Mouse (Mus musculus) thymus, postnatal 4 days (tissue): Measurements from ENCODE around the gene Lrrc43.

Experiments
- DNase-seq: peaks from one replicate; pipeline ENCODE4 v3.0.0; 2021

Gene Lrrc43

DNA sequence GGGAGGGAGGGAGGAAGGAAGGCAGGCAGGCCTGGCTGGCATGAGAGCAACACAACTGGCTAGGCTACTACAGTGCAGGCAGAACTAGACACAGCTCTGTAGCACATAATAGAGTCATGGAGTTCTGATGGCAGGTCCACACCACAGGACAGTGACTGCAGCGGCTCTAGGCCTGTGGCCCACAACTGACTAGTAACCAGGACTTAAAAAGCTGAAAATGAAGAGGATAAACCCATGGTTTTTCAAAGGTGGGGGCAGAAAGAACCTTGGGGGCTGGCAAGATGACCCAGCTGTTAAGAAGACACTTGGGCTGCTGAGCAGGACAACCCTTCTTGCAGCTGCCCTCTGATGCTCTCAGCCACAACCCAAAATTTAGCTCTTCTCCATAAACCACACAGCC lies 32.5 kb downstream of the Lrrc43 start:
- DNase-seq = peak; percentile 2

DNA sequence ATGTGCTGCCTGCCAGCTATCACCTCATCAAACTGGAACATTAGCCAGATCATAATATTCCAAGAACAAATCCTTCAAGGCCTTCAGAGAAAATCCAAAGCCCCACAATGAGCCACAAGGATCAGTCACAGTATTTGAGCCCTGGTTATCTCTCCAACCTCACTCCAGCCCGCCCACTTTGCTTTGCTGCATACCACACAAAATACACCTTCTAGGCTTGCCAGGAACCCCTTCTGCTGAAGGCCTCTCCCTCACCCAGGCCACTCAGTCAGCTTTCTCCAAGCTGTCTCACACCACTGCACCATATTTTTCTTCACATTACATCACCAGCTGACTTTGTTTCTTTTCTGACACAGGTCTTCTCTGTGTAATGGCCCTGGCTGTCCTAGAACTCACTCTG lies 33.1 kb downstream of the Lrrc43 start:
- peak; percentile 3 for DNase-seq

DNA sequence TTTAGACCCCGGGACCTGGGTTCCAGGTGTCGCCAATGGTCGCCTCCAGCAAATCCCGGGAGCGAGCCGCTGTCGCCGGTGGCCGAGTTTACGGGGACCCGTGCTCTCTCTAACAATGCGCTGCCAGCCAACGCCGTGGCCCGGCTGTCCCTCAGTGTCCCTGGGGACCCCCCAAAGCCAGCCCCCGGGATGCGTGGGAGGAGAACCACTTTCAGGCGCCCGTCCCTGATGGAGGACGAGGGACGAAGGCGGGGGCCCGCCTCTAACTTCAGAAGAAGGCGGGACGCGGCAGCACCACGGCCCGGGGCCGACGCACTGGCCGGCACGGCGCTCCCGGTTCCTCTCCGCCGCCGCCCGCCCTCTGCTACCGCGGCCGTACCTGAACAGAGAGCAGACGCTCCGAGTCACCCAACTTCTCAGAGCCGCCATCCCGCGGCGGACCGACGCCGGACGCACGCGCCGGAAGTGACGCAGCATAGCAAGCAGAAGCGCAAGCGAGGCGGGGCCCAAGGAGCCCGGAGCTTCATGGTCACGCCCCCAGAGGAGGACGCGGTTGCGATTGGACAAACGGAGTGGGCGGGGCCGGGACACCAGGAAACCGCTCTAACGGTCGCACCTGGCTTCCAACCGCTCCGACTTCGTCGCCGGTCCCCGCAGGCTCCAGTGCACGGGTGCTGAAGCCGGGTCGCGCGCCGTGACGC lies 34.7 kb downstream of the Lrrc43 start, which contains the start of gene Diablo:
Diablo (minus strand) TSS at position 485 of the 701 bp plus-strand sequence.
- peak; percentile 99 for DNase-seq

DNA sequence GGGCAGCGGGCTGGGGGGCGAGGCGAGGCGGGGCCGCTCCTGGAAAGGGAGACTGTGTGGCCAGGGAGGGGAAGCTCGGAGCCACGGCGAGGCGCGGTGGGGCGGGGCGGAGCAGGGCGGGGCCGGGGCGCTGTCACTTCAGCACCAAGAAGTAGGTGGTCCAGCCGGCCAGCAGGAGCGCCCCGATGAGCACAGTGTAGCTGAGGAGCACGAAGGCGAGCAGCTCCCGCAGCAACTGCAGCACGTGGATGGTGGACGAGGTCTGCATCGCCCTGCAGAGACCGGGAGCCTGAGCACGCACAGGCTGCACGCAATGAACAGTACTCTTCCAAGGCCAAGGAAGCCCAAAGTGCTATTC lies 35.3 kb downstream of the Lrrc43 start:
- no peak for DNase-seq

DNA sequence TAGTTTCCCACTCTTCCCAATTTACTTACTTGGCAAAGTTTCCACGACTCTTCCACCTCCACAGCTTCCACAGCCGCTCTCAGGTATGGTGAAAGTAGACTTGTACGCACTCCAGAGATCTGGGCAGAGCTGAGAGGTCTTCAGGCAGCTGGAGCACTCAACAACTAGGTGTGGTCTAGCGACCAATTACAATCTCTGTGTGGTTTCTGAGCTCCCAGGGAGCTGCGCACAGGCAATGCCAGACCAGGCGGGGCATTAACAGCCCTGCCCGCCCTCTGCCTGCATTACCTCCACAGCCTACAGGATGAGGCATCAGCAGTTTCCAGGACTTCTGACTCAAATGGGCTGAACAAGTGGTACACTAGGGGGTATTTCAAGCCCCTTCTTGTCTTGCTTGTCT lies 36.2 kb downstream of the Lrrc43 start, which contains the start of gene Gm49027:
Gm49027 (minus strand) TSS at position 208 of the 400 bp plus-strand sequence.
- DNase-seq = peak; percentile 6

DNA sequence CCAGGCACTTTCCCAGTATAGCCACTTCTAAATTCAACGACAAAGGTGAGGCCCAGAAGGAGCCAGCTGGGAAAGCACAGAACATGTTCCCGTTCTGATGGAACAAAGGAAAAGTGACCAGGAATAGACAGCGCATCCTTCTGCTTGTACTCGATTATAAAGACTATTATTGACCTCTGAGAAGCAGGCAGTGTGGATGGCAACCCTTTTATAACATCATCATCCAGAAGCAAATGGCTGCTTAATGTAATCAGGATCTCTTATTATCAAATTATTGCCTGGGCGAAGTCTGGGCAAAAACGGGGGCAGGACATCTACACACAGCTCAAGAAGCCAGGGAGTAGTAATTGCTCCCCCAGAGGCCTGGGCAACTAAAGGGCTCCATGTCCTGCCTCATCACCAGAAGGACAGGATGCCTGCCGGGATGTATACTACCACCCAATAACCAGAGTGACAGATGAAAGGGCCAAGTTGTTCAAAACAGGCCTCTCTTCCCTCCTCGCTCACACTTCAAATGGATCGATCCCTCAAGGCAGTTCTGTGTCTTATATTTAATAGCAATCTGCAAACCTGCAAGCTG lies 36.9 kb downstream of the Lrrc43 start:
- DNase-seq = no peak

DNA sequence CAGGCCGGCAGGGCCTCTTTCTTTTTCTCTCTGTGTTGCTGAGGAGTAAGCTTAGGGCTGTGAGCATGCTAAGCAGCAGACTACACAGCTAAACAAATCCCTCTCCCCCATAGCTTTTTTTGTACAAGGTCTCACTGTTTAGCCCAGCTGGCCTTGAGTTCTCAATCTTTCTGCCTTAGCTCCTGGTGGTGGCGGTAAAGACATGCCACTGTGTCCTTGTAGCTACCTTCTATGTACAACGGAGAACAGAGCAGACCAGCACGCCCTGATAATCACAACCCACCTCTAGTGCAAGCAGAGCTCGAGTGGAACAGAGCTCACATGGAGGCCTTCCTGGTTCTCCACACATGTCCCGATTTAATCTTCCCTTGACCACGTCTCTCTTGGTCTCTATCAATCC lies 39.5 kb downstream of the Lrrc43 start:
- no peak for DNase-seq

DNA sequence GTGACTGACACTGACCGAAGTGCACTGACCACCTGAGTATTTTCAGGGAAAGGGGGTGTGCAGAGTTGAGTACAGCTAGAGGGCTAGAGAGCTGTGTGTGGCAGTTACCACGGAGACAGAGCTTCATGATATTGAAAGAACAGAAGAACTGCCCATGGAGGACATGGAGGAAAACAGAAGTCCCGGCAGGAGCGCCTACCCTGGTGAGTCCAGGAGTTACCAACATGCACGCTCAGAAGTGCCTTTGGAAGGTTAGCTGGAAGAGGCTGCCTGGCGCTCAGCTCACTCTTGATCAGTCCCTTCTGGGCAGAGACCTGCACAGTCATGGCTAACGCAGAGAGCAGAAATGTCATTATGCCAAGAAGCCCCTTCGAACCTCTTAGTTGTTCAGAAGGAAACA lies 41.0 kb downstream of the Lrrc43 start:
- no peak for DNase-seq

DNA sequence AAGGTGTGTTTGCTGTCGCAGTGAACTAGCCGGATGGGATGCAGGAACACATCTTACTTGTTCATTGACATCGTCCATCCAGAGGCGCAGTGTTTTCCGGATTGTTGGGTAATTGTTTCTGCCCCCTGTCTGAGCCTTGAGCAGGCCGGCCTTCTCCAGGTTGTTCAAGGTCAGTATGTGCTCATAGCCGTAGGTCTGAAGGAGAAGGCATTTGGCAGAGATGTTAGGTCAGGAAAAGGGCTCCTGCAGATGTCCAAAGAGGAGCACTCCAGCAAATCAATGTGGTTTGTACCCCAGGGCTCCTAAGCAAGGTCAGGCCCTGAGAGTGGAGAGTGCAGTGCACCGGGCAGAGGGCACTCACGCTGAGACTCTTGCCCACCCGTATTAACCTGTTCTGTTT lies 44.7 kb downstream of the Lrrc43 start:
- DNase-seq = no peak

DNA sequence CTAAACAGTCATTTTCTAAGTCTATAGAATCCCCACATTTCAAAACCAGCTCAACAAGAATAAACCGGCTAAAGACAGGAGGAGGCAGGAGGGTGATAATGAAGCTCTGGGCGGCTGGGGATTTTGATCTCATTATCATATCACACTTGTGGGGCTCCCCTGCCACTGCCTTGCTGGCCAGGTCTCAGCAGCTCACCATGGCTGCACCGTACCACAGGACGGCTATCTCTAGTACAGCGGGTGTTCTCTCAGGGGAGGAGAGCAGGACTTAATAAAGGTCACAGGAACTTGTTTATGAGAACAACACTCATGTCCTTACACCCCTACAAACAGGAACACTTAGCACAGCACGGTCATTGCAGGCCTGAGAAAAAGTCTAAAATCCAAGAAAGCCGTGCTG lies 66.6 kb downstream of the Lrrc43 start:
- DNase-seq = no peak

DNA sequence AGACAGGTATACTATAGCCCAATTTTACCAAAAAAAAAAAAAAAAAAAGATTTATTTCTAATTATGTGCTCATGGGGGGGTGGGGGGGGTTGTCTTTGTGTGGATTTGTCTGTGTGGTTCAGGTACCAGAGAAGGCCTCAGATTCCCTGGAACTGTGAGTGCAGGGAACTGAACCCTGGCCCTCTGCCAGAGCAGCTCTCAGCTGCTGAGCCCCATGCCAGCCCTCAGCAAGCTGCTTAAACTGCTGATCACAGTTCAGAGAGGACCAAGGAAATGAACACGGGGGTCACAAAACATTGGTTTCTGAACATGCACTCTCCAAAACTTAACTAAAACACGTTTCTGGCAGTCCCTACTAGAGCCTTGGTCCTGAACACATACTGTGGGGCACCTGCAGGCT lies 67.3 kb downstream of the Lrrc43 start:
- no peak for DNase-seq
